Mouse (Mus musculus) forebrain, postnatal 0 days (tissue): ENCODE measurements around the gene Nab1. TPM values are rescaled to one million over a fixed set of nuclear protein-coding genes. Genes with fewer than 3 reads are reported as not detected.

Experiments
- ATAC-seq: fragments of 200-750 bp; cut with Nextera tagmentation; 2 replicates; pipeline ENCODE4 v1.8.0; 2017; ENCODE audit warnings: mild to moderate bottlenecking, moderate library complexity
- DNase-seq: peaks from one replicate; pipeline ENCODE4 v3.0.0-alpha.2; 2015
- H3K27ac ChIP-seq: fragments of 300-500 bp; sonication (generic); 2 replicates; pipeline ENCODE4 v1.5.1; 2014; ENCODE audit warnings: low read depth, mild to moderate bottlenecking, antibody characterized with exemption, low read length, moderate library complexity, mixed read lengths
- H3K27me3 ChIP-seq: fragments of 300-500 bp; sonication (generic); 2 replicates; pipeline ENCODE4 v1.6.1; 2014; ENCODE audit warnings: mild to moderate bottlenecking, low read length, mixed read lengths; ENCODE audit not compliant: insufficient read depth
- H3K36me3 ChIP-seq: fragments of 300-500 bp; sonication (generic); 2 replicates; pipeline ENCODE4 v1.6.1; 2014; ENCODE audit warnings: mild to moderate bottlenecking, moderate library complexity; ENCODE audit not compliant: insufficient read depth
- H3K4me1 ChIP-seq: fragments of 300-500 bp; sonication (generic); 2 replicates; pipeline ENCODE4 v1.6.1; 2014; ENCODE audit warnings: antibody characterized with exemption; ENCODE audit not compliant: insufficient read depth
- H3K4me2 ChIP-seq: fragments of 300-500 bp; sonication (generic); 2 replicates; pipeline ENCODE4 v1.6.1; 2014; ENCODE audit warnings: low read depth, mild to moderate bottlenecking, moderate library complexity
- H3K4me3 ChIP-seq: fragments of 300-500 bp; sonication (generic); 2 replicates; pipeline ENCODE4 v1.5.1; 2014; ENCODE audit warnings: low read depth, low read length, mixed read lengths
- H3K9ac ChIP-seq: fragments of 300-500 bp; sonication (generic); 2 replicates; pipeline ENCODE4 v1.6.1; 2014; ENCODE audit warnings: mild to moderate bottlenecking
- H3K9me3 ChIP-seq: fragments of 300-500 bp; sonication (generic); 2 replicates; pipeline ENCODE4 v1.6.1; 2016; ENCODE audit warnings: low read length
- CTCF ChIP-seq: sonication (generic); IDR thresholded peaks from 2 replicates; pipeline ENCODE4 v1.5.1; 2016; ENCODE audit warnings: antibody characterized with exemption, control low read depth, low read depth
- WGBS: fragments of 180-500 bp; shearing (Covaris S2); extraction: QIAGEN DNeasy Blood & Tissue Kit; methylation state at CpG from one replicate; pipeline ENCODE4 v1.1.7; 2014; 5-methylcytosine and 5-hydroxymethylcytosine counted together
- polyA plus RNA-seq: library from polyadenylated mRNA; unstranded; fragments of >200 nt; fragmentation: Nextera tagmentation; extraction: Ambion mirVana; gene quantifications from 2 replicates; pipeline ENCODE4 v1.2.1, GENCODE M21; 2015
- total RNA-seq: library from RNA; depleted of rRNA; stranded (reverse); fragments of >200 nt; gene quantifications from 2 replicates; pipeline ENCODE4 v1.2.3, GENCODE M21; 2014

Gene Nab1
- total and polyA plus RNA-seq, 2 experiments from 2014 or later, result 9.5 to 23.0 TPM

DNA sequence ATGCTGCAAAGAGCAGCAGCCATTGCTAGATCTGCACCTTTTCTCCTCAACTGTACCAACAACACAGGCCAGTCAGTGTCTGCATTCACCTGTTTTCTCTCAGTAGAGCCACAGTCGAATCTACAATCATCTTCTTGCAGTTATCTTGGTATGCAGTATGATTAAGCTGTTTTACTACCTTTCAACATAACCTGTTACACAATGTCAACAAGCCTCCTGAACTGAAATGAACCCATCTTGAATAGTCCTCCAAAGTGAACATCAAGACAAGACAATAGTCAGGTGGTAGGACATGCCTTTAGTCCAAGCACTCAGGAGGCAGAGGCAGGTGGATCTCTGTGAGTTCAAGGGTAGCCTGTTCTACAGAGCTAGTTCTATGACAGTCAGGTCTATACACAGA is 26.2 kb downstream of the Nab1 start:
- no peaks in the 10 kb centered on the region for H3K4me1 ChIP-seq
- H3K4me3 ChIP-seq, result no peak overlapping the region
- WGBS, result 92% methylated on average over 1 of the region's 1 CpGs
- no peak for TF ChIP-seq CTCF
- no peaks in the 10 kb centered on the region for H3K9me3 ChIP-seq
- no peak overlapping the region for H3K9ac ChIP-seq
- DNase-seq, result no peak
- ATAC-seq, result no peak
- no peak overlapping the region for H3K4me2 ChIP-seq
- no peaks in the 10 kb centered on the region for H3K27me3 ChIP-seq
- H3K36me3 ChIP-seq, result peaks cover 4% of the 10 kb centered on the region; the same call in 1 of the 2 replicates
- H3K27ac ChIP-seq, result no peak overlapping the region

DNA sequence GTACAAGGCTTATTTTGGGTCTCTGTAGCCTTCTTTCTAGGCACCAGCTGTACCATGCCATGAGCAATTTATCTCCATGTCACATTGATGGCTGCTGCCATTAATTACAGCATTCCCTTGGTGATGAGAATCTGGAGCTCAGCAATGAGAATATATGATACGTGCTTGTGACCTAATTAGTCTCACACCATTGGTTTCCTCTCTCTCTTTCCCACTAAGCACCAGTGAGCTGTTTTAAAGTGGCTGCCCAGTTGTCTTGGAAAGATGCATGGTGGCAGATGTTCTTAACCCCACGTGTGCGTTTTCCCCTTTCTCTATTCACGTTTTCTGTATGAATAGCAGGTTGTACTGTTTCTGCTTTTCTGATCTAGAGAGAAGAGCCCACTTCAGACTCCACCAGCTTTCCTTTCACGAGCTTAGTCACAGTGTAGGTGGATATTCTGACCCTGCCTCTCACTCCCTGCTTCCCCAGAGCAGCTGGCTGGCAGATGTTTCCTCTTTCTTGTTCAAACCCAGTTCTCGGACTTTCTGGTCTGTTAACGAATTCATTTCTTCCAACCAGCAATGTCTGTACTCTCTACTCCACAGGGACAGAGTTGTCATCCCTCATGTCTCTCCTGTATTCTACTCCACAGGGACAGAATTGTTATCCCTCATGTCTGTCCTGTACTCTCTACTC is 29.5 kb downstream of the Nab1 start:
- ATAC-seq, result no peak
- no peak overlapping the region for H3K27ac ChIP-seq
- H3K9me3 ChIP-seq, result no peaks in the 10 kb centered on the region
- H3K9ac ChIP-seq, result no peak overlapping the region
- DNase-seq, result no peak
- H3K4me2 ChIP-seq, result no peak overlapping the region
- TF ChIP-seq CTCF, result no peak
- 34% methylated on average over 7 of the region's 7 CpGs for WGBS
- no peaks in the 10 kb centered on the region for H3K27me3 ChIP-seq
- peaks cover 10% of the 10 kb centered on the region; the same call in 1 of the 2 replicates for H3K36me3 ChIP-seq
- H3K4me1 ChIP-seq, result no peaks in the 10 kb centered on the region
- H3K4me3 ChIP-seq, result no peak overlapping the region

DNA sequence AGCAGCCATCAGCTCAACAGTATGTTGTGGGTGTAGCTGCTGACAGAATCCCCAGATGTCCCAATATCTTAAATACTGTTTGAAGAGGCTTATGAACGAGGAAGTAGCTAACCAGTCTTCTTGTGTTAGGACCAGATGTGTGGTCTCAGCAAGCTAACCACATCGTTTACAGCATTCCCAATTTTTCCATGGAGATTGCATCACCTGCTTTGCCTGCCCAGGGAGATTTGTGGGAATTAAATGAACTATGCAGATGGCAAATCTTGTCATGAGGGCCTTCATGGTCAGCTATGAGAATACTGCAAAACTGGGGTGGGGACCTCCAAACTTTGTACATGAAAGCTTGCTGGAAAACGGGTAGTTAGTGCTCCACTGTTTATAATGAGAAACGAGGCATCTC is 30.2 kb downstream of the Nab1 start:
- Histone ChIP-seq H3K9ac (no peak overlapping the region), H3K9me3 (no peaks in the 10 kb centered on the region), H3K27me3 (no peaks in the 10 kb centered on the region), H3K4me2 (no peak overlapping the region), H3K4me3 (no peak overlapping the region), H3K36me3 (peaks cover 10% of the 10 kb centered on the region; the same call in 1 of the 2 replicates), H3K4me1 (no peaks in the 10 kb centered on the region), H3K27ac (no peak overlapping the region)
- WGBS, result 43% methylated on average over 4 of the region's 4 CpGs
- ATAC-seq, result no peak
- no peak for TF ChIP-seq CTCF
- DNase-seq, result no peak

DNA sequence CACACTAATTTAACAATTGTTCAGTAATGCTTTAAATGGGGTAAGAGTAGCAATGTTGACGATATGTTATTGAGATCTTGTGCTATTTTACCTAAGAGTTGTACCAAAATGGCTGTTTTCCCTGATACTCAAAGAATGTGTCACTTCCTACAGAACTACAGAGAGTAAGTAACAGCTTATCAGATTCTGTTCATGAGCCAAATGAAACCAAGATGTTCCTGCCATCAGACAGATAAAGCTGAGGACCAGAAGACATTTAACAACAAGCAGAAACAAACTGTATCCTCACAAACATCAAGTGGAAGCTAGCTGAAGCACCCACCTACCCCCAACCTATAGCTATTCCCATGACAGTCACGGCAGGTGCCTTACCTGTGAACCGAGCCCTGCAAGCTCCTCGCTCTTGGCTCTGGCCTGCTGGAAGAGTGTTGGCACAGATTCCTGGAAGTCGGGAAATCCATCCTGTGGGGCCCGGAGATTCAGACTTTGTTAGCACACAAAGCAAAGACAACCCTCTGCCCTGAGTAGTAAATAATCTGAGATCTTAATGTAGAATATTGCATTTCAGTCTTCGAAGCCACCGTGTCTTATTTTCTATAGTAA is 33.9 kb downstream of the Nab1 start:
- Histone ChIP-seq H3K4me3 (no peak overlapping the region), H3K4me1 (no peaks in the 10 kb centered on the region), H3K27me3 (no peaks in the 10 kb centered on the region), H3K27ac (no peak overlapping the region), H3K4me2 (no peak overlapping the region), H3K9me3 (no peaks in the 10 kb centered on the region), H3K9ac (no peak overlapping the region), H3K36me3 (peaks cover 8% of the 10 kb centered on the region)
- 88% methylated on average over 8 of the region's 8 CpGs for WGBS
- ATAC-seq, result no peak
- no peak for DNase-seq
- TF ChIP-seq CTCF, result no peak

DNA sequence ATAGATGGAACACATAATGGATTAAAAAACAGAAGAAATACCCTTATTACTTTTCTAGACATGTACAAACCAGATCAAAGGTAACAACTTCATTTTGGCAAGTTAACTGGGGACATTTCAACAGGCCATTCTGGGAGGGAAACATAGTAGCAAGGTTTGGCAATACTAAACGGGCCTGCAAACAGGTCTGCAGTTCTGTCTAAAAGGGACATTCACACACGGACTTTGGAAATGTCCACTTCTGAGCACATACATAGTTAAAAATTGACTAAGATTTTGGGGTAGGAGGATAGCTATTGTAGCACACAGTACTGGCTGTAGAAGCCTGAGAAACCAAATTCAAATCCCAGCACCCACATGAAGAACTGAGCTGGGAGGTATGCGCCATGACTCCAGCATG is 34.6 kb downstream of the Nab1 start:
- DNase-seq, result no peak
- no peak overlapping the region for H3K9ac ChIP-seq
- ATAC-seq, result no peak
- TF ChIP-seq CTCF, result no peak
- H3K36me3 ChIP-seq, result peaks cover 14% of the 10 kb centered on the region
- no peak overlapping the region for H3K4me3 ChIP-seq
- H3K27ac ChIP-seq, result no peak overlapping the region
- H3K4me2 ChIP-seq, result no peak overlapping the region
- no peaks in the 10 kb centered on the region for H3K9me3 ChIP-seq
- H3K27me3 ChIP-seq, result no peaks in the 10 kb centered on the region
- 93% methylated on average over 3 of the region's 3 CpGs for WGBS
- H3K4me1 ChIP-seq, result no peaks in the 10 kb centered on the region

DNA sequence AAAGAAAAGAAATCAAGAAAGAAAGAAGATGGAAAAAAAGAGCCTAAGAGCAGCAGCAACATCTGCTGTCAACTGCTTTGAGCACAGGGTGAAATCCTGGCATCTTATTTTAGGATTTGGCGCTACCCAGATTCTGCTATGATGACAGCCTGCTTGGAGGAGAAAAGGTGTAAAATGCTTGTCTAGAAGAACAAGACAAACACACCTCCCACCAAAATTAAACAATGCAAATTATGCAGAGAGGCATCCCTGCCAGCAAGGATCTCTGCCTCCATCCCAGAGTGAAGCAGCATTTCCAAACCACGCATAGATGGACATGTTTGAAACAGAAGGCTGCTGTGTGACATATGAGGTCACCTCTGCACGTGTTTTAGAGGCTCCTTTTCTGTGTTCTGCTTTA is 35.2 kb downstream of the Nab1 start:
- TF ChIP-seq CTCF, result no peak
- peak; percentile 60 for DNase-seq
- 47% methylated on average over 3 of the region's 3 CpGs for WGBS

DNA sequence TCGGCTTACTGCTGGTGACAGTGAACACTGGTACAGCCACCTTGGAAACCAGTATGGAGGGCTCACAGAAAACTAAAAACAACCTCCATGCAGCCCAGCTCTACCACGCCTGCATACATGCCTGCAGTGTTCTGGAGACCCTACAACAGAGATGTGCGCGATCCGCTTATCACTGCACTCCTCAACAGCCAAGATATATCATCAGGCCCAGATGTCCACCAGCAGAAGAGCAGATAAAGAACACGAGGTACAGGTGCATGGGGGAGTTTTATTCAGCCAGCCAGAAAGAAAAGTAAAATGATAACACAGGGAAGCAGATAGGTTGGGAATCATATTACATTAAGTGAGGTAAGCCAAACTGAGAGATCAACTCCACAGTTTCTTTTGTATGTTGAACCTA is 37.2 kb downstream of the Nab1 start:
- 82% methylated on average over 6 of the region's 6 CpGs for WGBS
- H3K4me2 ChIP-seq, result no peak overlapping the region

More for the DNA sequence above, 35.2 kb downstream of the Nab1 start:
- Histone ChIP-seq H3K36me3 (peaks cover 14% of the 10 kb centered on the region), H3K9me3 (no peaks in the 10 kb centered on the region), H3K9ac (no peak overlapping the region), H3K4me2 (no peak overlapping the region), H3K27me3 (no peaks in the 10 kb centered on the region), H3K4me1 (no peaks in the 10 kb centered on the region), H3K4me3 (no peak overlapping the region), H3K27ac (no peak overlapping the region)
- ATAC-seq, result peak; percentile 81

More for the DNA sequence above, 37.2 kb downstream of the Nab1 start:
- ATAC-seq, result no peak
- no peak for TF ChIP-seq CTCF
- DNase-seq, result no peak
- H3K4me1 ChIP-seq, result no peaks in the 10 kb centered on the region
- no peak overlapping the region for H3K27ac ChIP-seq
- peaks cover 14% of the 10 kb centered on the region for H3K36me3 ChIP-seq
- H3K27me3 ChIP-seq, result no peaks in the 10 kb centered on the region
- no peak overlapping the region for H3K4me3 ChIP-seq
- no peaks in the 10 kb centered on the region for H3K9me3 ChIP-seq
- no peak overlapping the region for H3K9ac ChIP-seq
